Mouse (Mus musculus) lung, adult 2 months (tissue): ENCODE data around the gene Slc25a26.

Source experiments
- CTCF ChIP-seq: fragments of 200-500 bp; IDR thresholded peaks from 2 replicates; pipeline ENCODE4 v1.5.1; 2011; ENCODE audit warnings: mild to moderate bottlenecking, low read length, control low read depth; ENCODE audit not compliant: insufficient read depth
- POLR2A ChIP-seq: fragments of 200-500 bp; IDR thresholded peaks from 2 replicates; pipeline ENCODE4 v1.6.1; 2011; ENCODE audit warnings: low read depth, mild to moderate bottlenecking, control low read depth, low read length, borderline replicate concordance; ENCODE audit errors: extremely low read depth

DNA sequence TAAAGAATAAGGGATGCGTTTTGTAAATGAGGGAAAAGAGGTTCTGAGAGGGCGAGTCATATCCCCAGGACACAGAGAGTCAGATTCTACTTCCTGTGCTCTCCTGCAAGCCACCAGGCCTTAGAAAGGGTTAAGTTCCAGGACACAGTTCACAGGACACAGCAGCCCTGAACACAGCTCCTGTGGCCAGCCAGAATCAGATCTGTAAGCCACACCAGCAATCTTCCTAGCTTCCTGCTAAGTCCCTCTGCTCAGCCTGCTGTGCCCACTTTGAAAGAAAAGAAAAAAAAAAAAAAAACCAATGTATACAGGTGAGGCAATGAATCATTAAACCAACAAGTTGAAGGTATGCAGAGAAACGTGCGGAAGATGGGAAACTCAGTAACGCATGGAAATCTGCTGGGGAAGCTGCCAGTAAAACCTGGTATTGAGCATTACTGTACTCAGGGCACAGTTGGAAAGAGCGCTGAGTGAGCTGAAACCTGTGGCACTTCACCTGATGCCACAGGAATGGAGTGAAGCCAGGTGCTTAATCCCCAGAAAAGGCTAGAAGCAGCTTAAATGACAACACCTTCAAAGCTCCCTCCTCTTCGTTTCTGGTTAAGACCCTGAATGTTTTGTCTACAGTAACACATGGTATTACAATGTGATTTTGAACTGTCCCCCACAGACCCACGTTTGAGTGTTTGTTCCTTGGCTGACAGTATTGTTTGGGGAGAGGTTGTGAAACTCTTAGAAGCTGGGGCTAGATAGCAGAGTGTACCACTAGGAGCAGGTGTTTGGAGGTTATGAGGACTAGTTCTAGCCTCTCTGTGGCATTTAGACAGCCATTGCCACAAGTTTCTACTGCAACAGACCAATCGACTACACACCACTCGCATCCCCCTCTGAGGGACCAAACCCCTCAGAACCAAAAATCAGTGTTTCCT lies 153.5 kb downstream of the Slc25a26 start:
- TF ChIP-seq POLR2A (no peak), CTCF (no peak)
